Mouse (Mus musculus) neural tube, embryonic 13.5 days (tissue): Measurements from ENCODE around the gene Olfr33. TPM values are rescaled to one million over a fixed set of nuclear protein-coding genes. Genes with fewer than 3 reads are reported as not detected.
A peak's percentile ranks its signal among the peaks of the same experiment; 100 is the strongest.

ENCODE experiments used
- ATAC-seq: fragments of 200-750 bp; cut with Nextera tagmentation; 2 replicates; pipeline ENCODE4 v1.8.0; 2017; ENCODE audit warnings: low read depth, mild to moderate bottlenecking, moderate TSS enrichment, moderate library complexity
- H3K27ac ChIP-seq: fragments of 300-500 bp; sonication (generic); replicated peaks from 2 replicates; pipeline ENCODE4 v1.5.1; 2015; ENCODE audit warnings: moderate library complexity, mild to moderate bottlenecking, inconsistent platforms
- H3K27me3 ChIP-seq: fragments of 300-500 bp; sonication (generic); 2 replicates; pipeline ENCODE4 v1.6.1; 2015; ENCODE audit warnings: mild to moderate bottlenecking, inconsistent platforms
- H3K36me3 ChIP-seq: fragments of 300-500 bp; sonication (generic); 2 replicates; pipeline ENCODE4 v1.6.1; 2015; ENCODE audit warnings: mild to moderate bottlenecking, inconsistent platforms
- H3K4me1 ChIP-seq: fragments of 300-500 bp; sonication (generic); replicated peaks from 2 replicates; pipeline ENCODE4 v1.6.1; 2015; ENCODE audit warnings: inconsistent platforms
- H3K4me2 ChIP-seq: fragments of 300-500 bp; sonication (generic); 2 replicates; pipeline ENCODE4 v1.6.1; 2015; ENCODE audit warnings: inconsistent platforms, mild to moderate bottlenecking, moderate library complexity
- H3K4me3 ChIP-seq: fragments of 300-500 bp; sonication (generic); 2 replicates; pipeline ENCODE4 v1.5.1; 2015; ENCODE audit warnings: mild to moderate bottlenecking, inconsistent platforms
- H3K9ac ChIP-seq: fragments of 300-500 bp; sonication (generic); 2 replicates; pipeline ENCODE4 v1.6.1; 2015; ENCODE audit warnings: moderate library complexity, mild to moderate bottlenecking, inconsistent platforms
- H3K9me3 ChIP-seq: fragments of 300-500 bp; sonication (generic); 2 replicates; pipeline ENCODE4 v1.6.1; 2016; ENCODE audit warnings: inconsistent platforms
- WGBS: fragments of 180-500 bp; shearing (Covaris S2); methylation state at CpG from one replicate; pipeline ENCODE4 v1.1.7; 2015; 5-methylcytosine and 5-hydroxymethylcytosine counted together
- polyA plus RNA-seq: library from polyadenylated mRNA; unstranded; fragments of >200 nt; fragmentation: Nextera tagmentation; extraction: Ambion mirVana; gene quantifications from 2 replicates; pipeline ENCODE4 v1.2.1, GENCODE M21; 2015

The Olfr33 gene
- not detected in 2 replicates for polyA plus RNA-seq

DNA sequence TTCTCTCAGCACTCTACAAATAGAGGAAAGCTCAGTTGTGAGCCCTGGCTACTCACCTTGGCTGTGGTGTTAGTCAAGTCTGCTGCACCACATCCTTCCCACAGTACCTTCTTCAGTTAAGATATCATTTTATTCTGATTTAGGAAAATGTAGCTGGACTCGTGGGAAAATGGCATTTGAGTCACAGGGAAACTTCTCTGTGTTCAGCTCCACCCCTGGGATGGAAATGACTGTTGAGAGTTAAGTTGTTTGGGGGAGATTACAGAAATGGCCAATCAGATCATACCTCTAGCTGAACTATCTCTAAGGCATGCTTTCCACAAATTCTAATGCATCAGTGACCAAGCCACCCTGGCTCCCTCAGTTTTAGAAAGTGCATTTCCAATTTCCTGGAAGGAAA is at the start of gene Olfr33:
Gene Olfr33, minus strand, starts transcription at position 101 of the 400 bp plus-strand sequence.
- ATAC-seq, result no peak
- Histone ChIP-seq H3K4me2 (no peak within 1 kb of the TSS), H3K27me3 (no peaks in the 10 kb centered on the region), H3K9me3 (no peaks in the 10 kb centered on the region), H3K27ac (no peak within 1 kb of the TSS), H3K4me3 (no peak within 1 kb of the TSS), H3K9ac (no peak within 1 kb of the TSS), H3K36me3 (no peaks in the 10 kb centered on the region), H3K4me1 (no peaks in the 10 kb centered on the region)
- 56% methylated on average over 1 of the region's 1 CpGs for WGBS

DNA sequence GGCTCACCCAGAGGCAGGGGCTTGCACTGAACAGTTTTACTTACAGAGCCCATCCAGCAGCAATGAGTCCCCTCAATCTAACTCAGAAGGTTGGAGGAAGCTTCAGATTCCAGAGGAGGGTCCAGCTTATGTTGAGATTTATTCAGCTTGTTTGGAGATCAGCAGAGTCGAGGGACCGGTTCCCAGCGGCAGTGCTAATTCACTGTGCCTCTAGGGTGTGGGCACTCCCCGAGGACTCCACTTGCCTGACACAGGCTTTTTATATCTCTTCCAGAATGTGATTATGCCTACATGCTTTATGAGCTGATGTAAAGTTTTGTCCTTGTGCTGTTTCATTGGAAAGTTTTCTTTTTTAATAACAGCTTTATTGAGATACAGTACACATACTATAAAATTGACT is 40.4 kb upstream of the Olfr33 start, which contains the start of the genes Olfr560 and Olfr78:
Gene Olfr560, minus strand, starts transcription at position 101 of the 400 bp plus-strand sequence.
Gene Olfr78, minus strand, starts transcription at position 206 of the 400 bp plus-strand sequence.
- Histone ChIP-seq H3K4me2 (no peak within 1 kb of the TSS), H3K4me1 (no peaks in the 10 kb centered on the region), H3K9ac (no peak within 1 kb of the TSS), H3K27ac (no peak within 1 kb of the TSS), H3K4me3 (no peak within 1 kb of the TSS), H3K36me3 (no peaks in the 10 kb centered on the region), H3K9me3 (no peaks in the 10 kb centered on the region), H3K27me3 (no peaks in the 10 kb centered on the region)
- WGBS, result 74% methylated on average over 4 of the region's 4 CpGs
- no peak for ATAC-seq

DNA sequence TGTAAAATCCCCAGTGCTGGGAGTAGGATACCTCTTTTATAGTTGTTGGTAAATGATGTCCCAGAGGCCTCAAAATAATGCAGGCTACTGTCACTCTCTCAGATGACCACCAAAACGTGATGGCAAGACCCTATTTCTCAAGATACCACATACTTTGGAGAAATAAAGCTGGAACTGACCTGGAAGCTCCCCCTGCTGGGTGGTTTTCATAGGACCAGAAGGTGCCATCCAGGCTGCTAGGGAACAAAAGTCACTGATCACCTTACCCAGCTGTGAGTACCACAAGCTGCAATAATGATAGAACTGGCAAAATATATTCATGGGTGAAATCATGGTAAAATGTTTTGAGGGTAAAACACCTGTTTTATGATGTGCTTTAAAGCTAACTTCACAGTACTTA is 33.2 kb upstream of the Olfr33 start:
- H3K9me3 ChIP-seq, result no peaks in the 10 kb centered on the region
- H3K4me1 ChIP-seq, result no peaks in the 10 kb centered on the region
- no peak overlapping the region for H3K9ac ChIP-seq
- no peak overlapping the region for H3K4me2 ChIP-seq
- no peak for ATAC-seq
- H3K27ac ChIP-seq, result no peak overlapping the region
- no peak overlapping the region for H3K4me3 ChIP-seq
- 18% methylated on average over 1 of the region's 1 CpGs for WGBS
- no peaks in the 10 kb centered on the region for H3K27me3 ChIP-seq
- H3K36me3 ChIP-seq, result no peaks in the 10 kb centered on the region

DNA sequence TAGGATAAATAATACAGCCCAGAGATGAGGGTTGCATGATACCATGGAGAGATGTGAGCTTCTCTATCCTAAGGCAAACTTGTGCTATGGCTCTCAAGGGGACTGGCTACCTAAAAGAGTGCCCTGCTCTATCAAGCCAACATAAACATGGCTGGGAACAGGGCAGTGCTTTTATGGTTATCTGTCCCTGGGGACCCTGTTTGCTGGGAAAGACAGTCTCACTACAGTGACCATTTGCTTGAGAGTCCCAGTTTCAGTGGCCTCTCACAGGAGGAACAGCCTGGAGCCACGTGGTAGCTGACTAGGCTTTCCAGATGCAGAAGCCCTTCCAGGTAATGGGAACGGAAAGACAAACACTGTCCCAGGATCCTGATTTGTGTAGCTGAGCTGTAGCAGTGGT is 18.8 kb upstream of the Olfr33 start:
- no peak overlapping the region for H3K9ac ChIP-seq
- 54% methylated on average over 2 of the region's 2 CpGs for WGBS

DNA sequence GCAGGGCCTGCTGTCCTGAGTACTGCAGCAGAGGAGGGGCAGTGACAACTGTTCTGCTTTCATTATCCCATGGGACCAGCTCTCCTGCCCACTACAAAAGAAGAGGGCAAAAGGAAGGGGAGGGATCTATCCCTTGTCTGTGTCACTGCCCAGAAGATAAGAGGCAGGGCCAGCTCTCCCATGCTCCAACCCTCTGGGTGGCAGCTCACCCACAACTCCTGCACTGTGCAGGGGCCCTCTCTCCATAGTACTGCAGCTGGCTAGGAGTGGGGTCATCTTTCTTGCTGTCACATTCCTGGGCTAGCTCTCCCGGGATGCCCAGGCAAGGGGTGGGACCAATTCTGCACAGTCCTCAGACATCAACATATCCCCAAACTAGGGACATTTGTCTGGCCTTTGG is 14.9 kb upstream of the Olfr33 start:
- 56% methylated on average over 1 of the region's 1 CpGs for WGBS
- Histone ChIP-seq H3K27ac (no peak overlapping the region), H3K4me1 (no peaks in the 10 kb centered on the region), H3K4me2 (no peak overlapping the region), H3K9ac (no peak overlapping the region), H3K9me3 (no peaks in the 10 kb centered on the region), H3K4me3 (no peak overlapping the region), H3K27me3 (no peaks in the 10 kb centered on the region), H3K36me3 (no peaks in the 10 kb centered on the region)
- ATAC-seq, result no peak

More for the DNA sequence above, 18.8 kb upstream of the Olfr33 start:
- H3K27ac ChIP-seq, result no peak overlapping the region
- H3K4me2 ChIP-seq, result no peak overlapping the region
- H3K27me3 ChIP-seq, result no peaks in the 10 kb centered on the region
- no peak overlapping the region for H3K4me3 ChIP-seq
- H3K36me3 ChIP-seq, result no peaks in the 10 kb centered on the region
- no peaks in the 10 kb centered on the region for H3K4me1 ChIP-seq
- no peak for ATAC-seq
- H3K9me3 ChIP-seq, result no peaks in the 10 kb centered on the region

DNA sequence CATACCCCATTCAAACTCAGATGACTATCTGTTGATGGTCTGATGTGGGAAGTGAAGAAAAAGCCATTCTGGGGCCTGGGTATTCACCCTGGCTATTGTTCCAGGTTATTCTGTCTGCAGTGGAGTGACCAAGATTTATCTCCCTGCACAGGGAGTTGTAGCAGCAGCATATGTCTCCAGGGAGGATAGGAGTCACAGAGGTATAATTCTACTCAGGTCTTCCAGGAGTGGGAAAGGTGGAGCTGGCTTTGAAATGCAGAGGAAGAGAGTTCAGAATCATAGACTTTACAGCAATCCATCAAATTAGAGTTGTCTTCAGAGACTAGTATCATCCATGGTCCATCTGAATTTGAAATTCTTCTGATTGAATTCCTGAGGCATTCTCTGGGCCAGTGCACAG is 8.5 kb upstream of the Olfr33 start, which contains the start of gene Olfr559:
Gene Olfr559, minus strand, starts transcription at position 101 of the 400 bp plus-strand sequence.
- Histone ChIP-seq H3K9ac (no peak within 1 kb of the TSS), H3K27ac (no peak within 1 kb of the TSS), H3K9me3 (no peaks in the 10 kb centered on the region), H3K4me3 (no peak within 1 kb of the TSS), H3K27me3 (no peaks in the 10 kb centered on the region), H3K36me3 (no peaks in the 10 kb centered on the region), H3K4me2 (no peak within 1 kb of the TSS), H3K4me1 (no peaks in the 10 kb centered on the region)
- no peak for ATAC-seq

DNA sequence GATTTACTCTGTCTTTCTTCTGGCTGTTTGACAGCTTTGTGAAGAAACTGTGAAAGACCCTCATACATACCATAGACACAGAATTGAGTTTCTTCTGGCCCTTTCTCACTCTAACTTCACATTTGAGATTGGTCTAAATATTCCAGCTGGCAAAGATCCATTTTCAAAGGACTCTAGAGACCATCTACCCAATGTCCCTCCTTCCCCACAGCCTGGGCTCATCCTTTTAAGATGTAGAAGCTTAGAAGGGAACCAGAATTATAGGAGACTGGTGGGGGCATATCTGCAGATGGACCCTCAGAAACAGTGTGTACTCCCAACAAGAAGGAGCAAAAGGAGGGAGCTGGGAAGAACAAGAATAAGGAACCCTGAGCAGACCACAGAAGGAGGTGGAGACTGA is 17.0 kb downstream of the Olfr33 start, which contains the start of gene Olfr558:
Gene Olfr558, plus strand, starts transcription at position 301 of the 400 bp plus-strand sequence.
- no peaks in the 10 kb centered on the region for H3K36me3 ChIP-seq
- no peaks in the 10 kb centered on the region for H3K4me1 ChIP-seq
- no peak within 1 kb of the TSS for H3K27ac ChIP-seq
- H3K4me3 ChIP-seq, result no peak within 1 kb of the TSS
- H3K4me2 ChIP-seq, result no peak within 1 kb of the TSS
- no peaks in the 10 kb centered on the region for H3K27me3 ChIP-seq
- no peak within 1 kb of the TSS for H3K9ac ChIP-seq
- ATAC-seq, result no peak
- no peaks in the 10 kb centered on the region for H3K9me3 ChIP-seq

DNA sequence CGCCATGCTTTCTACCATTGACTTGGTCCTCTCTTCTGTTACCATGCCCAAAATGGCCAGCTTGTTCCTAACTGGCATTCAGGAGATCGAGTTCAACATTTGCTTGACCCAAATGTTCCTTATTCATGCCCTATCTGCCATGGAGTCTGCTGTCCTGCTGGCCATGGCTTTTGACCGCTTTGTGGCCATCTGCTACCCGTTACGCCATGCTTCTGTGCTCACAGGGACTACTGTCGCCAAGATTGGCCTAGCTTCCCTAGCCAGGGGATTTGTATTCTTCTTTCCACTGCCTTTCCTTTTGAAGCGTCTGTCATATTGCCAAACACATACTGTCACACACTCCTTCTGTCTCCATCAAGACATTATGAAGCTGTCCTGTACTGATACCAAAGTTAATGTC is 20.4 kb downstream of the Olfr33 start:
- Histone ChIP-seq H3K36me3 (no peaks in the 10 kb centered on the region), H3K9me3 (no peaks in the 10 kb centered on the region), H3K27ac (no peak overlapping the region), H3K27me3 (no peaks in the 10 kb centered on the region), H3K4me1 (no peaks in the 10 kb centered on the region), H3K9ac (no peak overlapping the region), H3K4me3 (no peak overlapping the region), H3K4me2 (no peak overlapping the region)
- ATAC-seq, result no peak
- 94% methylated on average over 7 of the region's 7 CpGs for WGBS

DNA sequence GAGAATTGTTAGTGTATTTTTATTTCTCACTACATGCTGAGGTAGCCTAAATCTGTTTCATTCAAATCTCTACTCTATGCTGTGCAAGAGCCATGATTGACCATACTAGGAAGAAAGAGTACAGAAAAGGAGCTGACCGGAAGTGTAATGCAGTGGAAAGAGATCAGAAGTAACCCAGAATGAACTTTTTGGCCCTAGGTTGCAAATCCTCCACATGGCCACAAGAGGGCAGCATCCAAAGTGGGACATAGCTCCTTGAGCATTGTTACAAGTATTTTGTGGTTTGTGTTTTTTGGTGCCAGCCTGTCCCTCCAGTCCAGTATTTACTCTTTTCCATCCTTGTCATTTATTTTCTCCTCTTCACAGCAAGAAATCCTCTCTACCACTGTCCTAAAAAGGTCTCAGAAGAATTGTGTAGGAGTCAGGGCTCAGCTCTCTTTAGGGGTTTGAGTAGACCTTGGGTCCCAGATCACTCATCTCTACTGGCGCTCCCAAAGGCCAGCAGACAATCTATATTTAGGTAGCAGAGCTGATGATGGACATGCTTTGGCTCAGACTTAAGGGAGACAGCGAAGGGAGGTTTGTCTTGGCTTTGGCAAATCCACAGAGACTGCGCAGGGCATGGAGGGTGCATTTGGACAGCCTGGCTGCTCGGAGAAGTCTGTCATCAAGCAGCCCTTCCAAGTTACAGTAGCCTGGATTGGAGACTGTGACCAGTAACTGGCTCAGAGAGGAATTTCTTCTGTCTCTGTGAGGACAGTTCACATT is 23.3 kb downstream of the Olfr33 start, which contains the start of gene Olfr557:
Gene Olfr557, plus strand, starts transcription at position 553 of the 768 bp plus-strand sequence.
- ATAC-seq, result no peak
- 82% methylated on average over 5 of the region's 5 CpGs for WGBS
- no peaks in the 10 kb centered on the region for H3K9me3 ChIP-seq
- no peaks in the 10 kb centered on the region for H3K4me1 ChIP-seq
- H3K9ac ChIP-seq, result no peak within 1 kb of the TSS
- H3K27me3 ChIP-seq, result no peaks in the 10 kb centered on the region
- no peaks in the 10 kb centered on the region for H3K36me3 ChIP-seq
- H3K4me2 ChIP-seq, result no peak within 1 kb of the TSS
- no peak within 1 kb of the TSS for H3K4me3 ChIP-seq
- no peak within 1 kb of the TSS for H3K27ac ChIP-seq

DNA sequence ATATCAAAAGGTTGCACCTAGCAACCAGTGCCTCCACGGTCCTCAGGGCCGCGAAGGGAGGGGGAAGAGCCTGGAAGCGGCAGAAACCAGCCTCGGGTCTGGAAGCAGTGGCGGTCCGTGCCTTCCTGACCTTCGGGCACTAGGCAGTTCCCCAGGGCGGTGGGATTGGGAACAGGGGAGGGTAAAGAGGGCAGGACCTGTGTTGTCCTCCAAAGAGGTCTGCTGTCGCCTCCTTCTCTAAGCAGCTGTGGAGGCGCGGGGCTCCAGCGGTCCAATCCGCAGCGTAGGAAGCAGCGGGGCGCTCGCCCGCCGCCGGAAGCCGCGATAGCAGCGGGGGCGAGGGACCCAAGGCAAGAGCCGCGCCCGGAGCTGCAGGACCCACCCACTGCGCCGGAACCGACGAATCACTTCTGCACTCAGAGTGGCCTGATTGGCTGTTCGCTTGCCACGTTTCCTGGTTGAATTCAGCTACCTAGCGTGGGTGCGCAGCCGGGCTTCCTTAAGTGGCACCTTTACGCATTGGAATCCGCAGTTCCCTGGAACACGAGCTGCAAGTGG is 31.8 kb downstream of the Olfr33 start, which contains the start of gene Trim68:
Gene Trim68, minus strand, starts transcription at position 384 of the 558 bp plus-strand sequence.
- Histone ChIP-seq H3K9me3 (no peaks in the 10 kb centered on the region), H3K27ac (peak within 1 kb of the TSS; percentile 68), H3K4me3 (peak within 1 kb of the TSS; percentile 56), H3K36me3 (no peaks in the 10 kb centered on the region), H3K4me2 (peak within 1 kb of the TSS; percentile 61), H3K4me1 (peaks cover 5% of the 10 kb centered on the region; the same call in 1 of the 2 replicates), H3K27me3 (no peaks in the 10 kb centered on the region), H3K9ac (peak within 1 kb of the TSS; percentile 77)
- peak; percentile 100 for ATAC-seq
- WGBS, result under 1% methylated on average over 40 of the region's 40 CpGs

DNA sequence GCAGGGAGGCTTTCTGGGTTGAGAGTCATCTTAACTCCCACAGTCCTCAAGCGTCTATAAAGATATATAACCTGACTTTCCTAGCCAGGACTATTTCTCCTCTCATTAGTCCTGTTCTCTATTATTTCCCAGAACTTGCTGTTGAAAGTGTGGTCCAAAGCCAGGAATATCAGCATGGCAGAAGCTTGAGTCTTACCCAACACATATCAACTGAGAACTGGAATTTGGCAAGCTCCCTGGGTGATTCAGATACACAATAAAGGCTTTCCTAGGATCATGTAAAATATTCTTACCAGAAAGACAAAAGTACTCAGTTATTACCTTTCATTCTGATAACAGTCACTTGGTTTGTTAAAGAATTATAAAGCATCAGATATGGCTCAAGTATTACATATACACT is 37.0 kb downstream of the Olfr33 start:
- no peaks in the 10 kb centered on the region for H3K27me3 ChIP-seq
- H3K27ac ChIP-seq, result no peak overlapping the region
- 0 out of 2 replicates have a peak, but pooled peaks cover 8% of the 10 kb centered on the region for H3K36me3 ChIP-seq
- ATAC-seq, result no peak
- 97% methylated on average over 1 of the region's 1 CpGs for WGBS
- no peaks in the 10 kb centered on the region for H3K4me1 ChIP-seq
- H3K4me2 ChIP-seq, result no peak overlapping the region
- no peaks in the 10 kb centered on the region for H3K9me3 ChIP-seq
- no peak overlapping the region for H3K4me3 ChIP-seq
- H3K9ac ChIP-seq, result no peak overlapping the region

DNA sequence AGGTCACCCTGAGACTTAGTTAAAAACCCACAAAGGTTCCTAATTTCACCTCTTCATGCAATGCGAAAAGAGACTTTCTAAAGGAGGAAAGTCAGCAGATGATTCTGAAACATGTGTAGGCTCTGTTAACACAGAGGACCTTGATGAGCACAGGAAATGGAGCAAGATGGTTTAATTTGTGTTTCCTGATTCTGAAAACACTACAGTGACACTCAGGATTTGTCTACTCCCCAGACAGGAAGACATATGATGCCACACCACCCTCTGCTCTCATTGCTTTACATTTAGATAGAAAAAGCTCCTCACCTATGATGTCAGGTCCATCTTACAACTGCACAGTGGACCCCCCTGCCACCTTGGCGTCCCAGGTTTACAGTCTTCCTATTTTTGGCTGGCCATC is 42.6 kb downstream of the Olfr33 start:
- H3K4me2 ChIP-seq, result no peak overlapping the region
- H3K4me1 ChIP-seq, result no peaks in the 10 kb centered on the region
- H3K36me3 ChIP-seq, result 0 out of 2 replicates have a peak, but pooled peaks cover 8% of the 10 kb centered on the region
- no peaks in the 10 kb centered on the region for H3K27me3 ChIP-seq
- no peak overlapping the region for H3K27ac ChIP-seq
- no peak for ATAC-seq
- 82% methylated on average over 2 of the region's 2 CpGs for WGBS
- H3K4me3 ChIP-seq, result no peak overlapping the region
- no peaks in the 10 kb centered on the region for H3K9me3 ChIP-seq
- no peak overlapping the region for H3K9ac ChIP-seq
